Mouse (Mus musculus): ENCODE measurements around the gene Wwox.

The Wwox gene

GRCm38 (mm10) chr8:114676918-114677317 is 237.5 kb downstream of the Wwox start:
- DNase-seq, result no peak

GRCm38 (mm10) chr8:114677551-114678127 is 238.2 kb downstream of the Wwox start:
- no peak for DNase-seq

GRCm38 (mm10) chr8:114679386-114680098 is 240.1 kb downstream of the Wwox start:
- DNase-seq, result no peak

- no peak for DNase-seq
Observed at GRCm38 (mm10) chr8:114681136-114681535, 241.7 kb downstream of the Wwox start.

GRCm38 (mm10) chr8:114682166-114682565 is 242.7 kb downstream of the Wwox start:
- no peak for DNase-seq

GRCm38 (mm10) chr8:114684046-114684702 is 244.7 kb downstream of the Wwox start:
- no peak for DNase-seq

GRCm38 (mm10) chr8:114686462-114686861 is 247.0 kb downstream of the Wwox start:
- no peak for DNase-seq

GRCm38 (mm10) chr8:114688732-114689131 is 249.3 kb downstream of the Wwox start:
- DNase-seq, result no peak

GRCm38 (mm10) chr8:114694566-114695198 is 255.2 kb downstream of the Wwox start:
- DNase-seq, result no peak

GRCm38 (mm10) chr8:114703517-114703916 is 264.1 kb downstream of the Wwox start:
- DNase-seq, result no peak

GRCm38 (mm10) chr8:114707538-114708138 is 268.2 kb downstream of the Wwox start:
- no peak for DNase-seq

- DNase-seq, result peak; percentile 15
Observed at GRCm38 (mm10) chr8:114715318-114716070, 276.0 kb downstream of the Wwox start.

- no peak for DNase-seq
Observed at GRCm38 (mm10) chr8:114716546-114717255, 277.2 kb downstream of the Wwox start.

GRCm38 (mm10) chr8:114718821-114719220 is 279.4 kb downstream of the Wwox start:
- no peak for DNase-seq

GRCm38 (mm10) chr8:114722611-114723010 is 283.2 kb downstream of the Wwox start:
- DNase-seq, result no peak

GRCm38 (mm10) chr8:114731260-114732140 is 292.0 kb downstream of the Wwox start:
- DNase-seq, result no peak

- DNase-seq, result no peak
Observed at GRCm38 (mm10) chr8:114743185-114743915, 303.9 kb downstream of the Wwox start.

- peak; percentile 29 for DNase-seq
Observed at GRCm38 (mm10) chr8:114746373-114746772, 306.9 kb downstream of the Wwox start.

- DNase-seq, result no peak
Observed at GRCm38 (mm10) chr8:114751376-114752135, 312.1 kb downstream of the Wwox start.

Data from thymus, postnatal 14 days (tissue).